Mouse (Mus musculus) G1E (cell line): Measurements from ENCODE around the gene Prom1.

Experiments used
- CTCF ChIP-seq: IDR thresholded peaks from 2 replicates; pipeline ENCODE4 v1.5.1; 2012; ENCODE audit warnings: low read depth, low read length, inconsistent platforms, mixed read lengths
- GATA1 ChIP-seq: IDR thresholded peaks from 2 replicates; pipeline ENCODE4 v1.6.1; 2012; ENCODE audit warnings: borderline replicate concordance, low read length, inconsistent platforms, mixed read lengths
- GATA2 ChIP-seq: IDR thresholded peaks from 2 replicates; pipeline ENCODE4 v1.6.1; 2012; ENCODE audit warnings: low read depth, low read length, inconsistent platforms, borderline replicate concordance
- POLR2AphosphoS5 ChIP-seq: IDR thresholded peaks from 2 replicates; pipeline ENCODE4 v1.6.1; 2012; ENCODE audit warnings: low read depth, low read length, inconsistent platforms; ENCODE audit not compliant: insufficient replicate concordance
- TAL1 ChIP-seq: conservative IDR thresholded peaks from 2 replicates; pipeline ENCODE4 v1.6.1; 2012; ENCODE audit warnings: low read depth, low read length, inconsistent platforms, mixed read lengths

DNA sequence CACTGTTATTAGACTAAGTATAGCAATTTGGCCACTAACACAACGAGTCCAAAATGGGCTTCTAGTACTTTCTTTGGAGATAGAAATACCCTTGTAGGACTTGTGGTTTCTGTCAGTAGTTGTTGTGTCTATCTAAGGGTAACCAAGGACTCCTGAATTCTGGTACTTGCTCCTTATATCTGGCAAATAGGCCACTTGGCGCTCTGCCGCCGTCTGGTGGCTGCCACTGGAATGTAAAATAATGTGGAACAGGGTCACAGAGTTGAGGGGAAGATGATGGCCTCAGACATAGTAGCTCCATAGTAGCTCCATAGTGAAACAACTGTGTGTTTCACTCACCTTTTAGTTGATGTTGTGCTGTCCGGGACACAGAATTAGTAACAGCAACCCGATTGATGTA is 111.5 kb downstream of the Prom1 start:
- TF ChIP-seq CTCF (no peak), POLR2AphosphoS5 (no peak), GATA2 (no peak), TAL1 (no peak), GATA1 (no peak)
